Mouse (Mus musculus): ENCODE results near the gene Klk1b8. TPM values are rescaled to one million over a fixed set of nuclear protein-coding genes. Genes with fewer than 3 reads are reported as not detected.
"Not testable (repeated sequence)": the region's sequence is repeated elsewhere in the genome, so short reads cannot be mapped to it uniquely, and the experiment has no call there.

The Klk1b8 gene
- polyA plus RNA-seq, 1 experiment, result not detected

DNA sequence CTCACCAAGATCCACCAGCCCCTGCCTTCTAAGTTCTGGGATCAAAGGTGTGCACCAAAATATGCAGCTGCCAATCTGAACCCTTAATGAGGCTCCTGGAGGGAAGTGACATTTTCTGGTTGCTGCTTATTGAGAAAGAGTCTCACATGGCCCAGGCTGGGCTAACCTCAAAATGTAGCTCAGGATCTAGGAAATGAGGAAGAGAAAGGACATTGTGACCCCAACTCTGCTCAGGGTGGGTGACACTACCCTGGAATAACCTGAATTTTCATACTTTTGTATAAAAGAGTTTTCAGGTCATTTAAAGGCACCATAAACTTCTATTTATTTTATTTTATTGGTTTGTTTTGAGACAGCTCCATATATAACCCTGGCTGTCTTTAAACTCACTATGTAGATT, 35.2 kb downstream of the Klk1b8 start:
- no peak for TF ChIP-seq CTCF (IDR thresholded peaks at IDR 0.05; ENCODE audit: extremely low read depth, insufficient read depth, low read length)
- no peak for TF ChIP-seq POLR2A (IDR thresholded peaks at IDR 0.05; ENCODE audit: extremely low read depth, insufficient read depth, low read length)
- Histone ChIP-seq H3K4me1 (ENCODE audit: control insufficient read depth, insufficient read depth, low read length) (no peaks in the 10 kb centered on the region), H3K27ac (ENCODE audit: insufficient read depth, low read length) (no peak overlapping the region), H3K4me3 (ENCODE audit: insufficient read depth, low read length) (no peak overlapping the region)

DNA sequence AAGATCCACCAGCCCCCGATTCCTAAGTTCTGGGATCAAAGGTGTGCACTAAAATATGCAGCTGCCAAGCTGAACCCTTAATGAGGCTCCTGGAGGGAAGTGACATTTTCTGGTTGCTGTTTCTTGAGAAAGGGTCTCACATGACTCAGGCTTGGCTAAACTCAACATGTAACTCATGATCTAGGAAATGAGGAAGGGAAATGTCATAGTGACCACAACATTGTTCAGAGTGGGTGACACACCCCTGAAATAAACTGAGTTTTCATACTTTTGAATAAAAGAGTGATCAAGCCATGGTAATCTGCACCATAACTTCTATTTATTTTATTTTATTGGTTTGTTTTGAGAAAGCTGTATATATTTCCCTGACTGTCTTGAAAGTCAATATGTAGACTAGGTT, 44.4 kb downstream of the Klk1b8 start:
- H3K27ac ChIP-seq (ENCODE audit: insufficient read depth, low read length); H3K4me1 ChIP-seq (ENCODE audit: control insufficient read depth, insufficient read depth, low read length); H3K4me3 ChIP-seq (ENCODE audit: insufficient read depth, low read length): not testable (repeated sequence)

DNA sequence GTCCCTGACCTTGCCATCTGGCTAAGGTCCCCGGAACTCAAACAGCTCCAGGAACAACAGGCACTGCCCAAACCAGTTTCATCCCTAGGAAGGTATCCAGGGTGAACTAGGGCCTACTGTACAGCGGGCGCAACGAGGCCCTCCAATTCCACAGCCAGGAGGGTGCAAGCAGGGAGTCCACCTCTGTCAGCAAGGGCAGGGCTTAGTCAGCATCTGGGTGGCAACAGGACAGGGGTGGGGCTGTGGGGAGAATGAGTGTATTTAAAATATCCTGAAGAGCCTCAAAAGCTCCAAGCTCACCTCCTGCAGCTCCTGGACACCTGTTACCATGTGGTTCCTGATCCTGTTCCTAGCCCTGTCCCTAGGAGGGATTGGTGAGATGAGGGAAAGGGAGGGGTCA, 45.1 kb downstream of the Klk1b8 start, which contains the start of gene Klk1b11:
Gene Klk1b11, plus strand, starts transcription at position 301 of the 400 bp plus-strand sequence.
- H3K4me1 ChIP-seq (ENCODE audit: control insufficient read depth, insufficient read depth, low read length); H3K27ac ChIP-seq (ENCODE audit: insufficient read depth, low read length); H3K4me3 ChIP-seq (ENCODE audit: insufficient read depth, low read length): not testable (repeated sequence)

Other genes starting within 250 kb of the Klk1b8 start
- gene Klk13, start 238.1 kb upstream of the Klk1b8 start, polyA plus RNA-seq (2012; rRNA removed), result 0.04 TPM in 1 of 2 replicates, not detected in the other
- not detected in 2 replicates for gene Klk12, start 181.8 kb upstream of the Klk1b8 start, polyA plus RNA-seq (2012; rRNA removed)
- gene Klk11, start 176.1 kb upstream of the Klk1b8 start, polyA plus RNA-seq (2012; rRNA removed), result not detected in 2 replicates
- gene Klk10, start 169.6 kb upstream of the Klk1b8 start, polyA plus RNA-seq (2012; rRNA removed), result 0.27 and 0.32 TPM in 2 replicates
- 0.11 TPM in 1 of 2 replicates, not detected in the other for gene Klk9, start 158.8 kb upstream of the Klk1b8 start, polyA plus RNA-seq (2012; rRNA removed)
- 3.1 and 7.6 TPM in 2 replicates for gene Klk8, start 153.1 kb upstream of the Klk1b8 start, polyA plus RNA-seq (2012; rRNA removed)
- gene Klk7, start 139.4 kb upstream of the Klk1b8 start, polyA plus RNA-seq (2012; rRNA removed), result 0.11 TPM in 1 of 2 replicates, not detected in the other
- 4.9 and 11.6 TPM in 2 replicates for gene Klk6, start 126.2 kb upstream of the Klk1b8 start, polyA plus RNA-seq (2012; rRNA removed)
- not detected in 2 replicates for gene Klk5, start 108.7 kb upstream of the Klk1b8 start, polyA plus RNA-seq (2012; rRNA removed)
- not detected in 2 replicates for gene Klk4, start 69.5 kb upstream of the Klk1b8 start, polyA plus RNA-seq (2012; rRNA removed)
- not detected in 2 replicates for gene Klk15, start 16.9 kb upstream of the Klk1b8 start, polyA plus RNA-seq (2012; rRNA removed)
- not detected in 2 replicates for gene Klk1b1, start 16.1 kb downstream of the Klk1b8 start, polyA plus RNA-seq (2012; rRNA removed)
- gene Klk1b9, start 25.4 kb downstream of the Klk1b8 start, polyA plus RNA-seq (2012; rRNA removed), result not detected in 2 replicates
- gene Klk1b11, start 45.2 kb downstream of the Klk1b8 start, polyA plus RNA-seq (2012; rRNA removed), result not detected in 2 replicates
- gene Klk1b26, start 61.5 kb downstream of the Klk1b8 start, polyA plus RNA-seq (2012; rRNA removed), result not detected in 2 replicates
- not detected in 2 replicates for gene Klk1b27, start 101.6 kb downstream of the Klk1b8 start, polyA plus RNA-seq (2012; rRNA removed)
- not detected in 2 replicates for gene Klk1b21, start 151.7 kb downstream of the Klk1b8 start, polyA plus RNA-seq (2012; rRNA removed)
- gene Klk1b22, start 162.0 kb downstream of the Klk1b8 start, polyA plus RNA-seq (2012; rRNA removed), result not detected in 2 replicates
- not detected in 2 replicates for gene Klk1b16, start 186.1 kb downstream of the Klk1b8 start, polyA plus RNA-seq (2012; rRNA removed)
- not detected in 2 replicates for gene Klk1b24, start 237.6 kb downstream of the Klk1b8 start, polyA plus RNA-seq (2012; rRNA removed)
- gene Klk1b3, start 247.5 kb downstream of the Klk1b8 start, polyA plus RNA-seq (2012; rRNA removed), result 0.13 and 0.15 TPM in 2 replicates